Mouse (Mus musculus): ENCODE results near the gene Tmem150a.

The Tmem150a gene

DNA sequence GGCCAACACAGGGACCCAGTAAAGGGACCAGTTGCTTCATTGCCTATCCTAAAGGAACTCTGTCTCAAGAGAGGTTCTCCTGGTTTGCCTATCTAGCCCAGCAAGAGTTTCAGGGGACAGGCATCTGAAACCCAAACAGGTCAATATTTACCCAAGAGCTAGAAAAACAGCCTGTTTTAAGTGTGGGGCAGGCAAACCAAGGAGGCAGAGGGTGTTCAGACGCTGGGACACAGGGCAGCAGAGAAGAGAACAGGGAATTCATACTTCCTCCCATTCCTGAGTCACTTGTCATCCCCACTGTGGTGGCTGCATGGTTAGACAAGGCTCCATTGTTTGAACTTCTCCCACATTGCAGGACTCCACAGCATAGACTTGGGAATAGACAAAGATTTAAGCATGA lies 16.3 kb downstream of the Tmem150a start:
- DNase-seq (ENCODE audit: low spot score in 2 of 2): no peak

DNA sequence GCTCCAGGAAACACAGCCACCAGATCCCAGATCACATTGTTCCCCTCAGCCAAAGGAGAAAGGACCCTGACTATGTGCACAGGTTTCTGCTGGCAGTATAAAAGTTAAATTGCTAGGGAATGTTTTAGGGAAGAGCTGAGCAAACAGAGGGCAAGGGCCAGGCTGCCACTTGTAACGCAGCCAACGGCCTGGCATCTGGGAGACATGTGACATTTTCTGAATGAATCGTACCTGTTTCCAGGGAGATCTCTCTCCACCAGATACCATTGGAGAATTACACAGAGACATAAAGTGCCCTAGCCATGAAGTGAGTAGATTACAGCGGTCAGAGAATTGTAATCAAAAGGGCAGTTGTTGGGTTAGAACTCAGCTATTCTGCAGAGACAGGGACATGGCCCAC lies 17.9 kb downstream of the Tmem150a start:
- no peak for DNase-seq (ENCODE audit: low spot score in 2 of 2)

GRCm38 (mm10) chr6:72374206-72374605 lies 19.0 kb downstream of the Tmem150a start:
- no peak for DNase-seq (ENCODE audit: low spot score in 2 of 2)

DNA sequence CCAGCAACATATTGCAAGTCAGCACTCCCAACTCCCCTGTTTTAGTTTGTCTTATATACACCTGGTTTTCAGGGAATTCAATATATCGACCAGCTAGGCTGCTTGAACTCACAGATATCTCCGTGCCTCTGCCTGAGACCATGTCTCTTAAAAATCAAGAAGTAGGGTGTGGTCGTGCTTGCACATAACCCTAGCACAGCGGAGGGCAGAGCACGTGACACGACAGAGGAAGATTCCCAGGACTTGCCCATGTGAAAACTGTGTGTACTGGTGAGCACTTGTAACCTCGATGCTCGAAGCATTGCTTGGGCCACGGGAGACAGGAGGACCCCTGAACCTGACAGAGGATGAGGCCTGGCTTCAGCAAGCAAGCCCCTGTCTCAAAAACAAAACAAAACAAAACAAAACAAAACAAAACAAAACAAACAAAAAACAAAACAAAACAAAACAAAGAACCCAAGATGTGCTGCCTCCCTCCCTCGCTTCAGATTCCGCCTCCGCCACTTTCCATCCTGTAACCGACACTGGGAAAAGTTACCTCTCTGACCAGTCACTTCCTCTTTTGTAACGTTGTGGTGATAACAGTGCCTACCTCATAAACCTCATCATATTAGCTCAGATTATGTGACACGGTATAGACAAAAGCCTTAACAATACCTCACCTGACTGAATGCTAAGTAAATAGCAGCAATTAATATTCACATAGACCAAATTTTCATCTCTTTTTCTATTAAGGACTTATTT lies 19.7 kb downstream of the Tmem150a start:
- DNase-seq (ENCODE audit: low spot score in 2 of 2): no peak

- no peak for DNase-seq (ENCODE audit: low spot score in 2 of 2)
Observed at GRCm38 (mm10) chr6:72378510-72379234, 23.4 kb downstream of the Tmem150a start.

GRCm38 (mm10) chr6:72379377-72380130 lies 24.3 kb downstream of the Tmem150a start:
- DNase-seq (ENCODE audit: low spot score in 2 of 2): no peak

DNA sequence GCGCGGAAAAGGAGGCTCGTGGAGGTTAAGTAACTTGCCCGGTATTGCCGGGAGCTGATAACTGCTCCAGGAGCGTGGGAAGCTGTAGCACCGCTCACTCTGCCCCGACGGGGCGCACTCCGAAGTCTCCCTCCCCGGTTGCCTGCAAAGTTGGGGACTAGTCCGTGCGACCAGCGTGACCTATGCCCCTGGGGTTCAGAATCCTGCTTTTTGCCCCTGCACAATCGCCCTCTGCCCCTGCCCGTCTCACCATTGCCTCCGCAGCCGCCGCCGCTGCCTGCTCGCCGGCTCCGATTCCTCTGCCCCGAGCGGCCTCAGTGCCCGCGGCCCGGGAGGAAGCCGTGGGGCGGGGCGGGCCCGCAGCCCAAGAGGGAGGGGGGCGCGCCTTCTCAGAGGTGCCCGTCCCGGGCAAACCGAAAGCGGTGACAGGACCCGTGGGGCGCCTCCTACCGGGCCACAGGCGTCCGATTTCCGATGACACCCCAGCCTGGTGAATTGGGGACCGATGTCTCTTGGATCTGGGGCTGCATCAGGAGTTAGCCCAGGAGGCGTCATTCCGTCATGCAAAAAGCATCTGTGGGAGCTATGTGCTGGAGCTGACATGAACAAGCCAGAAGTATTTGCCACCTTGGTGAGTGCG lies 25.0 kb downstream of the Tmem150a start, which contains the start of gene Vamp5:
Gene Vamp5 (minus strand): TSS at position 338 of the 640 bp plus-strand sequence.
- DNase-seq (ENCODE audit: low spot score in 2 of 2): peak in 1 of 2 experiments; percentile 55

DNA sequence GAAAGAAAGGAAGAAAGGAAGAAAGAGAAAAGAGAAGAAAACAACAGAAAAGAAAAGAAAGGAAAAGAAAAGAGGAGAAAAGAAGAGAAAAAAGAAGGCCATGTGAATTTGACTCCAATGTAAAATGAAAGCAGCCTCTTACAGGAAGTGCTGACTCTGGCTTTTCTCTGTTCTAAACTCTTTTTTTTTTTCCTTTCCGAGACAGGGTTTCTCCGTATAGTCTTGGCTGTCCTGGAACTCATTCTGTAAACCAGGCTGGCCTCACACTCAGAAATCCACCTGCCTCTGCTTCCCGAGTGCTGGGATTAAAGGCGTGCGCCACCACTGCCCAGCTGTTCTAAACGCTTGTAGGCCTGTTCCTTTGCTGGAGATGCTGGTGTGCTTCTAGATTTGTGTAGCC lies 27.2 kb downstream of the Tmem150a start:
- no peak for DNase-seq (ENCODE audit: low spot score in 2 of 2)

- no peak for DNase-seq (ENCODE audit: low spot score in 2 of 2)
Observed at GRCm38 (mm10) chr6:72383142-72383820, 28.0 kb downstream of the Tmem150a start.

DNA sequence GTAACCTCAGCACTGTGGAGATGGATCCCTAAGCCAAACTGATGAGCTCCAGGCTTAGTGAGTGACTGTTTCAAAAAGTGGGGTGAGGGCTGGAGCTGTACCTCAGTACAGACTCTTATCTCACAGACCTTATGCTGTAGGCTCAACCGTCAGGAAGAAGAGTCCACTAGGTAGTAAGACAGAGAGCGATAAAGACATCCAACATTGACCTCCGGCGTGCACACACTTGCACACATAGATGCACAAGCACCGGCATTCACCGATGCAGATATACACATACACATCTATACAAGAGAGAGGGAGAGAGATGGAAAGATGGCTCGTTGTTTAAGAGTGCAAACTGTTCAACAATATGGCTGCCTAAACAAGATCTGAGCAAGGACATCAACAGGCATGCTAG lies 28.7 kb downstream of the Tmem150a start:
- no peak for DNase-seq (ENCODE audit: low spot score in 2 of 2)

DNA sequence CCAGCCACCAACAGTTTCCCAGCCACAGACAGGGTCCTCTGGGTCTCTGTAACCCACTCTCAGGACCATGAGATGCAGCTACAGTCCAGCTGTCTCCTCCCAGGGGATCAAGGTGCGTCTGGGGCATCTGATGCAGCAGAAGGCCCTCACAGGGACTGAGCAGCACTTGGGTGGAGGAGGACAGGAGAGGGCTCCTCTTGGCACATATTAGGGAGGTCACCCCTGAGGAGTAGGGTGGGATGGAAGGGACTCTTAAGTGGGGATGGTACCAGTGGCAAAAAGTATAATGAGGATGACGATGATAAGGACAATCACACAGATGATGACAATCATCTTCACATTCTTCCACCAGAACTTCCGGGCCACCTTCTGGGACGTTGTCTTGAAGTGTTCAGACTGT lies 30.0 kb downstream of the Tmem150a start:
- DNase-seq (ENCODE audit: low spot score in 2 of 2): no peak

GRCm38 (mm10) chr6:72386561-72386960 lies 31.3 kb downstream of the Tmem150a start:
- DNase-seq (ENCODE audit: low spot score in 2 of 2): no peak

DNA sequence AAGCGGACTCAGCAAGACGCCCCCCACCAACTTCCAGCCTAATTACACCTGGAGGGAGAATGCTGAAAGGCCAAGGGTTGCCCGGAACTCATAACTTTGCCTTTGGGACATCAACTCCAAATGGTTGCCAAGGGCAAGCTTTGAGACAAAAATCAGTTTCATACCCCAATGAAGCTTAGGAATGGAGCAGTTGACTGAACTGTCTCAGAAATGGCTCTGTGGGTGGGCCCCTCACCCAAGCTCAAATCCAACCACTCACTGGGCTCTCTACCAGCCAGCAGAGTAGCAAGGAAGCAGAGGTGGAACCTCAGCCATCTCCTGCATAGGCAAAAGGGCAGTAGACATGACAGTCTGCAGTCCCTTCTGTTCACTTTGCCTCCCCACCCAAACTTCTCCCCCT lies 32.6 kb downstream of the Tmem150a start:
- no peak for DNase-seq (ENCODE audit: low spot score in 2 of 2)

DNA sequence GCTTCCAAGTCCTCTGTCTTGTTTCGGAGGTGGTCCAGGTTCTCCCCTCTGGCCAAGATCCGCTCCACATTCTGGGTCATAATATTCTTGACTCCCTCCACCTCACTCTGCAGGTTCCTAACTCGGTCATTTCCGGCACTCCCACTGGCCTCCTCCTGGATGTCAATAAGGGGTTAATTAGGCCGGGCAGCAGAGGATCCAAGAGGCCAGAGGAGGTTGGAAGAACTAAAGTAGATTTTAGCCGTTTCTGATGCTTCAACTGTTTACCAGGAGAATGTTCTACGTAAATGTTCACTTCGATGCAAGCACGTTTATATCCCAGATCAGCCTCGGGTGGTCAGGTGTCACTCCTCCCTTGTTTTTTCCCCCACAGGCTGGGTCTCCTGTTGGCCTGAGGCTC lies 33.0 kb downstream of the Tmem150a start:
- DNase-seq (ENCODE audit: low spot score in 2 of 2): no peak

- DNase-seq (ENCODE audit: low spot score in 2 of 2): no peak
Observed at GRCm38 (mm10) chr6:72388791-72389329, 33.6 kb downstream of the Tmem150a start.

DNA sequence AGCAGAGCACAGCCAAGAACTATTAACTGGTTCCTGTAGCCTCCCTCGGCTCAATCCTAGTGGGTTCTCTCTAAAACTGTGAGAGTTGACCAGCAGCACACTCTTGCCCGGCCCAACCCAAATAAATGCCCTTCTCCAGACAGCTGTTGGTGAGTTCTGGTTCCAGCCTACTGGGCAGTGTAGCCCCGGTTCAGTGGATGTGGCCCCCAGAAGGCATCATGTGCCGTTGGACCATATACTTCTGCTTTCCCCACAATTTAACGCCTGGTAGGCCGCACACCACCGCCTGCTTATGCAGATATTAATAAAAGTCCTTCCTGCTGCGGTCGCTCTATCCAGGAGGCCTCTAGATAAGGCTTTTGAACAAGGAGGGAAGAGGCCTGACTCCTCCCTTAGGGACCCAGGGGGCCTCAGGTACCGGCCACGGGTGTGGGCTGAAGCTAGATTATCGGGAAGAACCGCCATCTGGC lies 34.3 kb downstream of the Tmem150a start:
- no peak for DNase-seq (ENCODE audit: low spot score in 2 of 2)

DNA sequence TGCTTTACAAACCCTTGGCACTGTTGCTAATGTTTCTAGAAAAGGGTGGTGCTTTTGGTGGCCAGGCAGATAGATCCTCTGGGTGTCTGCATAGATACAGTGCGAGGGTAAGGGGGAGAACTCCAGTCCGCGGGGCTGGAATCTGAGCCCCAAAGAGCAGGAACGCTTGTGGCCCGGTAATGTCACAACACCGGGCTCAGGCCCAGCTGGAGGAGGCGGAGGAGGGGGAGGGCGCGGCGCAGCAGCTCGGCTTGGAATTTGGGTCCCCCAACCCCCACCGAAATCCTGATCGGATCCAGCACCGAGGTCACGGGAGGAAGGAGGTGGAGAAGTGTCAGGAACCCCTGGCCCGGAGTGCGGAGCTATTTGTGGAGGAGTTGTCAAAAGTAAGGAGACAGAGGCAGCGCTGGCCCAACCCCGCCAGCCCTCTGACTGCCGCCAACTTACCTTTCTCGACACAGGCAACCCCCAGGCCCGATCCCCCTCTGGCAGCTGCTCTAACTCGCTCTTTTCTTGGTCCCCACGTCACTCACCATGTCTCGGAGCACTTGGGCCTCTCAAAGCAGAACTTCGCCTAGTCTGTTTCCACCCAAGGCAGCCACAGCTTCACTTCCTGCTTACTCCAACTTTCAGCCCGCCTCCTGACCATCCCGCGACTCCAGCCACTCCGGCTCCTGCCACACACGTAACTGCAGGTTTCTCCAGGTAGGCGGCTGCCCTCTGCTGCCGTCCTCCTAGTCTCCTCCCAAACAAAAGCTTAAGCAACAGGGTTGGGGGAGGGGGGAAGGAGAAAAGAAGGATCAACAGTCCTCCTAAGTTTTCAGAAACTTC lies 34.9 kb downstream of the Tmem150a start, which contains the start of gene Vamp8:
Gene Vamp8 (minus strand): TSS at position 763 of the 831 bp plus-strand sequence.
- DNase-seq (ENCODE audit: low spot score in 2 of 2): peak in 1 of 2 experiments; percentile 37

DNA sequence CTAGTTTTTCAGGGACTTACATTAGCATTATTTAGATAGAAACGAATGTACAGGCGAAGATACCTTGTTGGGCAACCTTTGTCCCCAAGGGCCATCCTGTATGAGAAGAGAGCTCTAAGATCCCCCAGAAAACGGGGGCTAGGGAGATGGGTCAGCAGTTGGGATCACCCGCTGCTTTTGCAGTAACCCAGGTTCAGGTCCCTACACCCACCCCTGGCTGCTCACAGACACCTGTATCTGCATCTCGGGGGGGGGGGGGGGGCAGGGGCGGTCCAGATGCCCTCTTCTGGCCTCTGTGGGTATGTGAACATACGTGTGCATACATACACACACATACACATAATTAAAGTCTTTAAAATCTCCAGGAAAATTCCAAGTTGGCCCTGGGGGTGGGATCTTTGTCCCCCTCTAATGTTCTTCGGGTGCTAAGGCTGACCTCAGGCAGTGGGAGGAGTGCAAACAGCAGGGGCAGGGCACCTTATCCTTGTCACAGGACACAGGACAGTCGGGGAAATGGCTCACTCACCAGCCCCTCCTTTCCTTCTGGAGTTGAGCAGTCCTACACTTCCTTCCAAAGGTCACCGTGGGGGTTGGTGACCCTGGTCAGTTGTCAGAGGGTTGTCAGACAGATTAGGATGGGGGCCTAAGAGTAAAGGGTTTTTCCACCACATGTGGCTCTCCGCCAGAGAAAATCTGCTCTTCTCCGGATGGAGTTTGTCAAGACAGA lies 35.7 kb downstream of the Tmem150a start:
- DNase-seq (ENCODE audit: low spot score in 2 of 2): no peak

GRCm38 (mm10) chr6:72392341-72392740 lies 37.1 kb downstream of the Tmem150a start:
- no peak for DNase-seq (ENCODE audit: low spot score in 2 of 2)

Data from left cerebral cortex, adult 9 months (tissue).